Mouse (Mus musculus) MEL (cell line): ENCODE data around the gene Col6a3. TPM values are rescaled to one million over a fixed set of nuclear protein-coding genes. Genes with fewer than 3 reads are reported as not detected.

ENCODE experiments used
- DNase-seq: peaks from one replicate; pipeline ENCODE4 v3.0.0; 2011; ENCODE audit warnings: low read depth, low spot score
- H3K27ac ChIP-seq: 2 replicates; pipeline ENCODE4 v1.5.1; 2012; ENCODE audit warnings: low read depth, mild to moderate bottlenecking, control low read depth, low read length, moderate library complexity; ENCODE audit not compliant: control insufficient read depth
- H3K27me3 ChIP-seq, 2 experiments: fragments of 150-350 bp in 1 of 2; sonication (generic) in 1 of 2; 2 replicates each; pipeline ENCODE4 v1.6.1; 2012; ENCODE audit warnings: low read length in 2 of 2, mild to moderate bottlenecking in 2 of 2, improper control_type of control experiment in 1 of 2, moderate library complexity in 1 of 2; ENCODE audit not compliant: insufficient read depth in 2 of 2, control insufficient read depth in 1 of 2
- H3K36me3 ChIP-seq, 2 experiments: 2 replicates each; pipeline ENCODE4 v1.6.1; 2012 to 2014; ENCODE audit warnings: low read length in 2 of 2, improper control_type of control experiment in 1 of 2, inconsistent platforms in 1 of 2, mild to moderate bottlenecking in 1 of 2; ENCODE audit not compliant: insufficient read depth in 2 of 2, control insufficient read depth in 1 of 2
- H3K4me1 ChIP-seq, 2 experiments: fragments of 150-350 bp in 1 of 2; sonication (generic) in 1 of 2; 2 replicates each; pipeline ENCODE4 v1.6.1; 2012; ENCODE audit warnings: low read length in 2 of 2, improper control_type of control experiment in 1 of 2, mild to moderate bottlenecking in 1 of 2; ENCODE audit not compliant: insufficient read depth in 2 of 2, control insufficient read depth in 1 of 2
- H3K4me3 ChIP-seq, 2 experiments: fragments of 150-350 bp in 1 of 2; sonication (generic) in 1 of 2; 2 replicates each; pipeline ENCODE4 v1.5.1; 2012; ENCODE audit warnings: low read depth in 2 of 2, low read length in 2 of 2, mild to moderate bottlenecking in 2 of 2, moderate library complexity in 2 of 2, control low read depth in 1 of 2, improper control_type of control experiment in 1 of 2; ENCODE audit not compliant: control insufficient read depth in 1 of 2, insufficient read depth in 1 of 2
- H3K79me2 ChIP-seq: 2 replicates; pipeline ENCODE4 v1.6.1; 2012; ENCODE audit warnings: mild to moderate bottlenecking, low read length, moderate library complexity; ENCODE audit not compliant: control insufficient read depth, poor library complexity, insufficient read depth
- H3K9ac ChIP-seq: 2 replicates; pipeline ENCODE4 v1.6.1; 2012; ENCODE audit warnings: low read depth, mild to moderate bottlenecking, control low read depth, low read length, moderate library complexity; ENCODE audit not compliant: control insufficient read depth, poor library complexity, severe bottlenecking
- H3K9me3 ChIP-seq: fragments of 150-350 bp; sonication (generic); replicated peaks from 2 replicates; pipeline ENCODE4 v1.6.1; 2012; ENCODE audit warnings: mild to moderate bottlenecking, low read length, improper control_type of control experiment, moderate library complexity; ENCODE audit not compliant: insufficient read depth
- BHLHE40 ChIP-seq: IDR thresholded peaks from 2 replicates; pipeline ENCODE4 v1.6.1; 2012; ENCODE audit warnings: low read depth, mild to moderate bottlenecking, inconsistent platforms, low read length, improper control_type of control experiment, borderline replicate concordance
- CHD1 ChIP-seq: IDR thresholded peaks from 2 replicates; pipeline ENCODE4 v1.6.1; 2012; ENCODE audit warnings: low read depth, mild to moderate bottlenecking, inconsistent platforms, low read length, improper control_type of control experiment
- CTCF ChIP-seq, 3 experiments: IDR thresholded peaks in 2 of 3; conservative IDR thresholded peaks in 1 of 3; 2 replicates each; pipeline ENCODE4 v1.5.1; 2011 to 2012; ENCODE audit warnings: low read length in 3 of 3, low read depth in 2 of 3, mild to moderate bottlenecking in 2 of 3, improper control_type of control experiment in 1 of 3, inconsistent platforms in 1 of 3, mixed read lengths in 1 of 3, moderate library complexity in 1 of 3; ENCODE audit not compliant: control insufficient read depth in 1 of 3, insufficient read depth in 1 of 3, poor library complexity in 1 of 3, severe bottlenecking in 1 of 3
- GATA1 ChIP-seq: IDR thresholded peaks from 2 replicates; pipeline ENCODE4 v1.6.1; 2011; ENCODE audit warnings: low read depth, low read length, improper control_type of control experiment
- JUND ChIP-seq: IDR thresholded peaks from 2 replicates; pipeline ENCODE4 v1.6.1; 2011; ENCODE audit warnings: low read depth, mild to moderate bottlenecking, improper control_type of control experiment, low read length
- KAT2A ChIP-seq: conservative IDR thresholded peaks from 2 replicates; pipeline ENCODE4 v1.6.1; 2012; ENCODE audit warnings: low read depth, low read length, improper control_type of control experiment, inconsistent platforms
- MAX ChIP-seq: IDR thresholded peaks from 2 replicates; pipeline ENCODE4 v1.6.1; 2011; ENCODE audit warnings: low read length, improper control_type of control experiment
- MAZ ChIP-seq: IDR thresholded peaks from 2 replicates; pipeline ENCODE4 v1.6.1; 2012; ENCODE audit warnings: low read depth, mild to moderate bottlenecking, inconsistent platforms, low read length, improper control_type of control experiment
- MEF2A ChIP-seq: IDR thresholded peaks from 2 replicates; pipeline ENCODE4 v1.6.1; 2014; ENCODE audit warnings: low read depth, mild to moderate bottlenecking, inconsistent platforms, low read length, improper control_type of control experiment; ENCODE audit not compliant: poor library complexity, insufficient replicate concordance, severe bottlenecking; ENCODE audit errors: extremely low read depth
- MXI1 ChIP-seq: IDR thresholded peaks from 2 replicates; pipeline ENCODE4 v1.6.1; 2011; ENCODE audit warnings: mild to moderate bottlenecking, low read depth, low read length, improper control_type of control experiment
- MYB ChIP-seq: IDR thresholded peaks from 2 replicates; pipeline ENCODE4 v1.6.1; 2011; ENCODE audit warnings: mild to moderate bottlenecking, low read depth, low read length, improper control_type of control experiment
- MYC ChIP-seq: IDR thresholded peaks from 2 replicates; pipeline ENCODE4 v1.6.1; 2011; ENCODE audit warnings: low read depth, mild to moderate bottlenecking, low read length, improper control_type of control experiment, moderate library complexity
- POLR2AphosphoS5 ChIP-seq: IDR thresholded peaks from 2 replicates; pipeline ENCODE4 v1.6.1; 2012; ENCODE audit warnings: low read depth, borderline replicate concordance, mild to moderate bottlenecking, inconsistent platforms, low read length, moderate library complexity, mixed read lengths
- RCOR1 ChIP-seq: IDR thresholded peaks from 2 replicates; pipeline ENCODE4 v1.6.1; 2012; ENCODE audit warnings: low read depth, mild to moderate bottlenecking, inconsistent platforms, low read length, improper control_type of control experiment
- SIN3A ChIP-seq: IDR thresholded peaks from 2 replicates; pipeline ENCODE4 v1.6.1; 2012; ENCODE audit warnings: low read length, improper control_type of control experiment, inconsistent platforms
- SMC3 ChIP-seq: IDR thresholded peaks from 2 replicates; pipeline ENCODE4 v1.6.1; 2011; ENCODE audit warnings: low read depth, low read length, improper control_type of control experiment
- USF1 ChIP-seq: IDR thresholded peaks from 2 replicates; pipeline ENCODE4 v1.6.1; 2014; ENCODE audit warnings: low read depth, mild to moderate bottlenecking, inconsistent platforms, low read length, improper control_type of control experiment, moderate library complexity
- USF2 ChIP-seq, 2 experiments: IDR thresholded peaks; 2 replicates each; pipeline ENCODE4 v1.6.1; 2011 to 2012; ENCODE audit warnings: improper control_type of control experiment in 2 of 2, low read length in 2 of 2, borderline replicate concordance in 1 of 2, inconsistent platforms in 1 of 2, low read depth in 1 of 2, mild to moderate bottlenecking in 1 of 2; ENCODE audit not compliant: insufficient read depth in 1 of 2
- ZC3H11A ChIP-seq: IDR thresholded peaks from 2 replicates; pipeline ENCODE4 v1.6.1; 2012; ENCODE audit warnings: low read depth, mild to moderate bottlenecking, inconsistent platforms, low read length, improper control_type of control experiment
- ZMIZ1 ChIP-seq: IDR thresholded peaks from 2 replicates; pipeline ENCODE4 v1.6.1; 2012; ENCODE audit warnings: low read depth, mild to moderate bottlenecking, inconsistent platforms, low read length, improper control_type of control experiment, moderate library complexity
- ZNF384 ChIP-seq: IDR thresholded peaks from 2 replicates; pipeline ENCODE4 v1.6.1; 2012; ENCODE audit warnings: low read depth, mild to moderate bottlenecking, inconsistent platforms, low read length, improper control_type of control experiment
- polyA plus RNA-seq, 2 experiments: library from polyadenylated mRNA; stranded (reverse) in 1 of 2; unstranded in 1 of 2; fragments of >175 nt in 1 of 2; fragments of >200 nt in 1 of 2; gene quantifications; 2 replicates each; pipeline versions ENCODE4 v1.2.1 to v1.2.4; 2012; ENCODE audit warnings: low replicate concordance in 2 of 2, low read depth in 1 of 2; ENCODE audit not compliant: insufficient read length in 2 of 2, insufficient read depth in 1 of 2, missing spikeins in 1 of 2
- total RNA-seq: library from RNA; depleted of rRNA; stranded (reverse); fragments of 300-350 nt; gene quantifications from 2 replicates; pipeline ENCODE4 v1.2.3, GENCODE M21; 2012

The Col6a3 gene
- total and polyA plus RNA-seq, 3 experiments = not detected

GRCm38 (mm10) chr1:90748544-90748943 lies 95.2 kb downstream of the Col6a3 start:
- no peak overlapping the region for H3K4me3 ChIP-seq
- TF ChIP-seq KAT2A (no peak), USF2 (IDR thresholded peaks at IDR 0.05; ENCODE audit: borderline replicate concordance in 1 of 2, insufficient read depth in 1 of 2, low read depth in 1 of 2, low read length in 2 of 2) (no peak), MYB (no peak), RCOR1 (no peak), CTCF (IDR thresholded peaks at IDR 0.05 in 2 of 3, conservative IDR thresholded peaks at IDR 0.05 in 1 of 3; ENCODE audit: control insufficient read depth in 1 of 3, insufficient read depth in 1 of 3, low read depth in 2 of 3, low read length in 3 of 3, poor library complexity in 1 of 3, severe bottlenecking in 1 of 3) (no peak), ZC3H11A (no peak), BHLHE40 (no peak), SIN3A (no peak), MYC (no peak), MXI1 (no peak), ZNF384 (no peak)
- H3K9me3 ChIP-seq = no peaks in the 10 kb centered on the region; the same call in 1 of the 2 replicates

GRCm38 (mm10) chr1:90743941-90744386 lies 99.8 kb downstream of the Col6a3 start:
- no peak for DNase-seq
- Histone ChIP-seq H3K4me3 (no peak overlapping the region), H3K27me3 (no peaks in the 10 kb centered on the region), H3K79me2 (no peaks in the 10 kb centered on the region), H3K27ac (no peak overlapping the region), H3K36me3 (no peaks in the 10 kb centered on the region), H3K4me1 (no peaks in the 10 kb centered on the region), H3K9me3 (no peaks in the 10 kb centered on the region), H3K9ac (no peak overlapping the region)
- TF ChIP-seq MYB (no peak), ZMIZ1 (no peak), GATA1 (no peak), POLR2AphosphoS5 (no peak), MAX (no peak), JUND (no peak), CHD1 (no peak), MEF2A (no peak), SMC3 (no peak), MAZ (no peak), CTCF (IDR thresholded peaks at IDR 0.05 in 2 of 3, conservative IDR thresholded peaks at IDR 0.05 in 1 of 3; ENCODE audit: control insufficient read depth in 1 of 3, insufficient read depth in 1 of 3, low read depth in 2 of 3, low read length in 3 of 3, poor library complexity in 1 of 3, severe bottlenecking in 1 of 3) (no peak), USF1 (no peak), RCOR1 (no peak)

More at GRCm38 (mm10) chr1:90748544-90748943, 95.2 kb downstream of the Col6a3 start:
- Histone ChIP-seq H3K27me3 (no peaks in the 10 kb centered on the region), H3K36me3 (no peaks in the 10 kb centered on the region), H3K9ac (no peak overlapping the region), H3K4me1 (no peaks in the 10 kb centered on the region), H3K79me2 (no peaks in the 10 kb centered on the region), H3K27ac (no peak overlapping the region)
- DNase-seq = no peak
